Mouse (Mus musculus): ENCODE measurements around the gene Cfap77. TPM values are rescaled to one million over a fixed set of nuclear protein-coding genes. Genes with fewer than 3 reads are reported as not detected.
A peak's percentile ranks its signal among the peaks of the same experiment; 100 is the strongest.

Gene Cfap77
- polyA plus RNA-seq, 1 experiment, result 0.06 TPM

DNA sequence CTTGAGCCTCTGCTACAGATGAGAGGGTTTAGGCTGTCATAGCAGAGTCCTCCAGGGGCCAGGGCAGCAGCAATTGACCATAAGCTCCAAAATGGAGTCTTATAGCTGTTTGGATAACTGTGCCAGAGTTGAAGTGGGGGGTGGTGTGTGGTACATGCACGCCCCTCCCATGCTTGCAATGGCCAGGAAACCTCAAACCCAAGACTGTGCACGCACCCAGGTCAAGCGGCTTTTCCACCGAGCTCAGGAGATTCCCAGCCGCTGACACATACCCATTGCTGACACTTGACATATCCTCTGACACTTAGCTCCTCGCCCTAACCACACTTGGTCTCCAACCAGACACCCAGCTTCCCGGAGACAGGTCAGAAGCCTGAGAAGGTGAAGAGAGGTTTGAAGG is 115.9 kb downstream of the Cfap77 start:
- Histone ChIP-seq H3K27me3 (ENCODE audit: control insufficient read depth, insufficient read depth, insufficient read length) (no peaks in the 10 kb centered on the region), H3K4me2 (ENCODE audit: low read depth) (peak overlapping the region; percentile 59), H3K36me3 (ENCODE audit: control insufficient read depth, insufficient read depth) (no peaks in the 10 kb centered on the region), H3K79me2 (ENCODE audit: control insufficient read depth, insufficient read depth) (no peaks in the 10 kb centered on the region), H3ac (ENCODE audit: control insufficient read depth, insufficient read length) (no peak overlapping the region), H3K4me3 (no peak overlapping the region)
- no peak for TF ChIP-seq TCF3 (IDR thresholded peaks at IDR 0.05; ENCODE audit: insufficient read length, low read depth)
- TF ChIP-seq POLR2AphosphoS2 (IDR thresholded peaks at IDR 0.05; ENCODE audit: insufficient read length, low read depth), result no peak
- no peak for TF ChIP-seq POLR2A (IDR thresholded peaks at IDR 0.05; ENCODE audit: insufficient read length, low read depth)
- TF ChIP-seq REST (IDR thresholded peaks at IDR 0.05; ENCODE audit: insufficient read depth, insufficient read length), result no peak
- TF ChIP-seq MYOD1 (IDR thresholded peaks at IDR 0.05; ENCODE audit: control insufficient read depth in 1 of 3, insufficient read length in 2 of 3, low read depth in 2 of 3), result peak in 1 of 3 experiments; percentile 48
- peak; percentile 27 for TF ChIP-seq TCF12 (IDR thresholded peaks at IDR 0.05; ENCODE audit: insufficient read depth, poor library complexity, severe bottlenecking)
- no peak for TF ChIP-seq USF1 (IDR thresholded peaks at IDR 0.05; ENCODE audit: low read depth)
- no peak for TF ChIP-seq MAX (IDR thresholded peaks at IDR 0.05; ENCODE audit: low read depth)
- TF ChIP-seq MYOG (IDR thresholded peaks at IDR 0.05; ENCODE audit: control insufficient read depth in 1 of 3, insufficient read depth in 1 of 3, insufficient read length in 2 of 3, low read depth in 2 of 3), result peak in 1 of 3 experiments; percentile 52

- no peak overlapping the region for H3ac ChIP-seq (ENCODE audit: control insufficient read depth, insufficient read length)
- TF ChIP-seq USF1 (IDR thresholded peaks at IDR 0.05; ENCODE audit: low read depth) (no peak), MYOD1 (IDR thresholded peaks at IDR 0.05; ENCODE audit: control insufficient read depth in 1 of 3, insufficient read length in 2 of 3, low read depth in 2 of 3) (no peak), POLR2AphosphoS2 (IDR thresholded peaks at IDR 0.05; ENCODE audit: insufficient read length, low read depth) (no peak)
- no peaks in the 10 kb centered on the region for H3K79me2 ChIP-seq (ENCODE audit: control insufficient read depth, insufficient read depth)
- H3K36me3 ChIP-seq (ENCODE audit: control insufficient read depth, insufficient read depth), result no peaks in the 10 kb centered on the region
- no peak overlapping the region for H3K4me3 ChIP-seq
- H3K27me3 ChIP-seq (ENCODE audit: control insufficient read depth, insufficient read depth, insufficient read length), result no peaks in the 10 kb centered on the region
- H3K4me2 ChIP-seq (ENCODE audit: low read depth), result no peak overlapping the region
Observed at GRCm38 (mm10) chr2:28930571-28930970, 124.3 kb downstream of the Cfap77 start.

DNA sequence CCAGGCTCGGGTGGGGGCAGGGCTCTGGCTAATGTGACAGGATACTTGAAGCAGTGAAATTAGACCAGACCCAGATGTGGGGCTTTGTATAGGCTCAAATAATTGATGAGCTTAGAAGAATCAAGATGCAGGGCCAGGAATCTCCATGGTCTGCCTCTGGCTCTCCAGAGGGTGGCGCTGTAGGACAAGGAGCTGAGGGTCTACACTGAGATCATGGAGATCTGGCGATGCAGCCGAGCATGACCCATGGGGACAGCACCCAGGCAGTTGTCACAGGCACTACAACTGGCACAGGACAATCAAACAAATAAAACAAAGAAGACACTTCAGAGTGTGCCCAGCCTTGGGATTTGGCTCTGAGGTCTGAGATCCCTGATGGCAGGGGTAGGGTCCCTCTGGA is 131.0 kb downstream of the Cfap77 start:
- Histone ChIP-seq H3K36me3 (ENCODE audit: control insufficient read depth, insufficient read depth) (no peaks in the 10 kb centered on the region), H3ac (ENCODE audit: control insufficient read depth, insufficient read length) (no peak overlapping the region), H3K79me2 (ENCODE audit: control insufficient read depth, insufficient read depth) (no peaks in the 10 kb centered on the region), H3K4me2 (ENCODE audit: low read depth) (no peak overlapping the region), H3K4me3 (no peak overlapping the region), H3K27me3 (ENCODE audit: control insufficient read depth, insufficient read depth, insufficient read length) (peaks cover 7% of the 10 kb centered on the region)
- TF ChIP-seq CEBPB (IDR thresholded peaks at IDR 0.05; ENCODE audit: insufficient read depth, poor library complexity, severe bottlenecking) (no peak), REST (IDR thresholded peaks at IDR 0.05; ENCODE audit: insufficient read depth, insufficient read length) (no peak), TCF3 (IDR thresholded peaks at IDR 0.05; ENCODE audit: insufficient read length, low read depth) (no peak)

DNA sequence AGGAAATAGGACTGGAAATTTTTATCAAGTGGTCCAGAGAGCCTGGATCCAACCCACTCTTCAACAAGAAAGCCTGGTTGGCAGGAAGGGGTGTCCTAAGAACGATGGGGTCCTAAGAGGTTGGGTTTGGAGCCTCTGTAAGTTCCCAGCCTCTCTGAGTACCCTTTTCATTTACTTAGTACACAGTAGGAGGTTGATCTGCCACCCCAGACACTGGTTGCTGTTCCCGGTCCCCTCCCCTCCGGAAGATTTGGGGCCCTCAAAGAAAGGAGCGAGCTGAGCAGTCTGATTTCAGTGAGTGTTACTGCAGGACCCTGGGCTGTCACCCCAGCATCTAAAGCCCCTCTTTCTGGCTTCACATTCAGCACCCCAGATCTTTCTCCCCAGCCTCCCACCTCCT is 135.9 kb downstream of the Cfap77 start:
- no peak overlapping the region for H3K4me3 ChIP-seq
- no peak overlapping the region for H3ac ChIP-seq (ENCODE audit: control insufficient read depth, insufficient read length)
- H3K36me3 ChIP-seq (ENCODE audit: control insufficient read depth, insufficient read depth), result no peaks in the 10 kb centered on the region
- H3K79me2 ChIP-seq (ENCODE audit: control insufficient read depth, insufficient read depth), result no peaks in the 10 kb centered on the region
- H3K4me2 ChIP-seq (ENCODE audit: low read depth), result no peak overlapping the region
- H3K27me3 ChIP-seq (ENCODE audit: control insufficient read depth, insufficient read depth, insufficient read length), result peaks cover 17% of the 10 kb centered on the region
- TF ChIP-seq MAX (IDR thresholded peaks at IDR 0.05; ENCODE audit: low read depth) (no peak), REST (IDR thresholded peaks at IDR 0.05; ENCODE audit: insufficient read depth, insufficient read length) (no peak), MYOG (IDR thresholded peaks at IDR 0.05; ENCODE audit: control insufficient read depth in 1 of 3, insufficient read depth in 1 of 3, insufficient read length in 2 of 3, low read depth in 2 of 3) (no peak), TCF12 (IDR thresholded peaks at IDR 0.05; ENCODE audit: insufficient read depth, poor library complexity, severe bottlenecking) (no peak), TCF3 (IDR thresholded peaks at IDR 0.05; ENCODE audit: insufficient read length, low read depth) (no peak), CEBPB (IDR thresholded peaks at IDR 0.05; ENCODE audit: insufficient read depth, poor library complexity, severe bottlenecking) (no peak), POLR2A (IDR thresholded peaks at IDR 0.05; ENCODE audit: insufficient read length, low read depth) (no peak), USF1 (IDR thresholded peaks at IDR 0.05; ENCODE audit: low read depth) (no peak), E2F4 (IDR thresholded peaks at IDR 0.05; ENCODE audit: insufficient read depth) (no peak), POLR2AphosphoS2 (IDR thresholded peaks at IDR 0.05; ENCODE audit: insufficient read length, low read depth) (no peak), SRF (IDR thresholded peaks at IDR 0.05; ENCODE audit: control insufficient read depth, insufficient read length, low read depth) (no peak), MYOD1 (IDR thresholded peaks at IDR 0.05; ENCODE audit: control insufficient read depth in 1 of 3, insufficient read length in 2 of 3, low read depth in 2 of 3) (no peak)

- H3K4me3 ChIP-seq, result no peak overlapping the region
Observed at GRCm38 (mm10) chr2:28917518-28918361, 137.1 kb downstream of the Cfap77 start.

More at GRCm38 (mm10) chr2:28917518-28918361, 137.1 kb downstream of the Cfap77 start:
- H3K4me2 ChIP-seq (ENCODE audit: low read depth), result no peak overlapping the region
- H3ac ChIP-seq (ENCODE audit: control insufficient read depth, insufficient read length), result no peak overlapping the region
- H3K27me3 ChIP-seq (ENCODE audit: control insufficient read depth, insufficient read depth, insufficient read length), result peaks cover 17% of the 10 kb centered on the region
- H3K79me2 ChIP-seq (ENCODE audit: control insufficient read depth, insufficient read depth), result no peaks in the 10 kb centered on the region
- H3K36me3 ChIP-seq (ENCODE audit: control insufficient read depth, insufficient read depth), result no peaks in the 10 kb centered on the region
- TF ChIP-seq MAX (IDR thresholded peaks at IDR 0.05; ENCODE audit: low read depth) (no peak), USF1 (IDR thresholded peaks at IDR 0.05; ENCODE audit: low read depth) (no peak), CEBPB (IDR thresholded peaks at IDR 0.05; ENCODE audit: insufficient read depth, poor library complexity, severe bottlenecking) (no peak), REST (IDR thresholded peaks at IDR 0.05; ENCODE audit: insufficient read depth, insufficient read length) (no peak), POLR2A (IDR thresholded peaks at IDR 0.05; ENCODE audit: insufficient read length, low read depth) (no peak), TCF3 (IDR thresholded peaks at IDR 0.05; ENCODE audit: insufficient read length, low read depth) (no peak), MYOG (IDR thresholded peaks at IDR 0.05; ENCODE audit: control insufficient read depth in 1 of 3, insufficient read depth in 1 of 3, insufficient read length in 2 of 3, low read depth in 2 of 3) (no peak), POLR2AphosphoS2 (IDR thresholded peaks at IDR 0.05; ENCODE audit: insufficient read length, low read depth) (no peak), E2F4 (IDR thresholded peaks at IDR 0.05; ENCODE audit: insufficient read depth) (no peak), TCF12 (IDR thresholded peaks at IDR 0.05; ENCODE audit: insufficient read depth, poor library complexity, severe bottlenecking) (no peak), SRF (IDR thresholded peaks at IDR 0.05; ENCODE audit: control insufficient read depth, insufficient read length, low read depth) (no peak), MYOD1 (IDR thresholded peaks at IDR 0.05; ENCODE audit: control insufficient read depth in 1 of 3, insufficient read length in 2 of 3, low read depth in 2 of 3) (no peak)
